Mouse (Mus musculus) ES-Bruce4 (cell line): ENCODE data around the gene Cnot3. TPM values are rescaled to one million over a fixed set of nuclear protein-coding genes. Genes with fewer than 3 reads are reported as not detected.
"Not testable (repeated sequence)": the region's sequence is repeated elsewhere in the genome, so short reads cannot be mapped to it uniquely, and the experiment has no call there.

ENCODE experiments used
- H3K27ac ChIP-seq: 2 replicates; pipeline ENCODE4 v1.5.1; 2012; ENCODE audit warnings: low read length, inconsistent platforms; ENCODE audit not compliant: insufficient read depth
- H3K27me3 ChIP-seq: 2 replicates; pipeline ENCODE4 v1.6.1; 2012; ENCODE audit warnings: mild to moderate bottlenecking, low read length, inconsistent platforms; ENCODE audit not compliant: control insufficient read depth, poor library complexity, insufficient read depth, severe bottlenecking
- H3K36me3 ChIP-seq: 2 replicates; pipeline ENCODE4 v1.6.1; 2012; ENCODE audit warnings: inconsistent platforms, mild to moderate bottlenecking, low read length, moderate library complexity; ENCODE audit not compliant: control insufficient read depth, poor library complexity, insufficient read depth, severe bottlenecking
- H3K4me1 ChIP-seq: one replicate; pipeline ENCODE4 v1.8.1; 2011; ENCODE audit warnings: low read length; ENCODE audit not compliant: control insufficient read depth, insufficient read depth
- H3K4me3 ChIP-seq: 2 replicates; pipeline ENCODE4 v1.5.1; 2011; ENCODE audit warnings: low read depth, mild to moderate bottlenecking, low read length
- H3K9ac ChIP-seq: 2 replicates; pipeline ENCODE4 v1.6.1; 2012; ENCODE audit warnings: low read depth, mild to moderate bottlenecking, inconsistent platforms; ENCODE audit not compliant: poor library complexity, severe bottlenecking
- H3K9me3 ChIP-seq: replicated peaks from 2 replicates; pipeline ENCODE4 v1.6.1; 2012; ENCODE audit warnings: mild to moderate bottlenecking, low read length, inconsistent platforms; ENCODE audit not compliant: control insufficient read depth, poor library complexity, insufficient read depth, severe bottlenecking
- CTCF ChIP-seq: IDR thresholded peaks from one replicate; pipeline ENCODE4 v1.8.1; 2011; ENCODE audit warnings: low read depth, low read length
- EP300 ChIP-seq: IDR thresholded peaks from 2 replicates; pipeline ENCODE4 v1.6.1; 2011; ENCODE audit warnings: low read depth, low read length; ENCODE audit not compliant: insufficient read depth
- POLR2A ChIP-seq: IDR thresholded peaks from one replicate; pipeline ENCODE4 v1.8.1; 2011; ENCODE audit warnings: low read length; ENCODE audit not compliant: insufficient read depth
- polyA plus RNA-seq: library from polyadenylated mRNA; stranded (reverse); fragments of >200 nt; gene quantifications from 2 replicates; pipeline ENCODE4 v1.2.4, GENCODE M21; 2011; ENCODE audit warnings: low read depth; ENCODE audit not compliant: missing spikeins, insufficient read depth, insufficient read length

Cnot3 gene
- polyA plus RNA-seq, 1 experiment, result 141 TPM

DNA sequence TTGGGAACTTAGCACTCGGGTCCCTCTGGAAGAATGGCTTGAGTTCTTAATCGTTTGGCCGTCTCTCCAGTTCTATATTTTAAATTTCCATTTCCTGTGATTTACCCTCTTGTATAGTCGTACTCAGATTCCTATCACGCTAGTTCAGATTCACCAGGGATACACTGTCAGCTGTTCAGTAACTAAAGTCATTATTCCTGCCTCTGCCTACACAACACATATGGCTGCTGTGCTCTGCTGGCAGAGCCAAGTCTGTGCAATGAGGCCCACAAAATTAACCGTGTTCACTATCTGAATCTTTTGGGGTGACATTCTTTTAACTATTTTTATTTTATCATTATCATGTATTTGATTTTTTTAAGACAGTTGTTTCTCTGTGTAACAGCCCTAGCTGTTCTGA is 53.4 kb downstream of the Cnot3 start:
- TF ChIP-seq EP300 (no peak), POLR2A (no peak), CTCF (no peak)
- Histone ChIP-seq H3K27me3 (no peaks in the 10 kb centered on the region), H3K9ac (no peak overlapping the region), H3K4me1 (no peaks in the 10 kb centered on the region), H3K27ac (no peak overlapping the region), H3K4me3 (no peak overlapping the region), H3K36me3 (peaks cover 22% of the 10 kb centered on the region), H3K9me3 (no peaks in the 10 kb centered on the region)

DNA sequence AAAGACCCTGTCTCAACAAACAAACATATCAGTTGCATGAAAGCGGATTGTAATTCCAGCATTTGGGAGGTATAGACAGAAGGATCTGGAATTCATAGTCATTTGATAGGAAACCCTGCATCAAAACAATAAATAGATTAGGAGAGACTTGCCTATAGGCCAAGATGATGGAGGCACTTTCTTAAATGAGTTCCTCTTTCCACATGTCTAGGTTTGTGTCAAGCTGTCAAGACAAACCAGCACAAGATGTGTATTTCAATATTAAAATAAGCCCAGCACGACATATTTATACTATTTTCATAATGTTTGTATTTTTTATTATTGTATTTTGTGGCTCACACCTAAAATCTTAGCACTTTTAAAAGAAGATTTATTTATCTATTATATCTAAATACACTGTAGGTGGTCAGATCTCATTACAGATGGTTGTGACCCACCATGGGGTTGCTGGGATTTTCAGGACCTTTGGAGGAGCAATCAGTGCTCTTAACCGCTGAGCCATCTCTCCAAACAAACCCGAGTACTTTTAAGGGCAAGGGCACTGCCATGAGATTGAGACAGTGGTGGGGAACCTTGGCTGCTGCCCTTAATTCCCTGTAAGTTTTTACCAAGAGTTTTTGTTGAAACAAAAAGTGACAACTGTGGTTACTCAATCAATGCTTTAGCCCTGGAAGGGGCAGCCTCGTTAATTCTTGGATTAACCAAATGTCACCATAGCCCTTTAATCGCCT is 58.2 kb downstream of the Cnot3 start:
- H3K27ac ChIP-seq, result peak overlapping the region; percentile 52; the same call in 1 of the 2 replicates
- peak overlapping the region; percentile 38 for H3K4me3 ChIP-seq
- H3K27me3 ChIP-seq, result no peaks in the 10 kb centered on the region
- peak overlapping the region; percentile 59 for H3K9ac ChIP-seq
- no peaks in the 10 kb centered on the region for H3K4me1 ChIP-seq
- no peak for TF ChIP-seq CTCF
- no peak for TF ChIP-seq POLR2A
- no peak for TF ChIP-seq EP300
- peaks cover 52% of the 10 kb centered on the region for H3K36me3 ChIP-seq
- no peaks in the 10 kb centered on the region for H3K9me3 ChIP-seq

DNA sequence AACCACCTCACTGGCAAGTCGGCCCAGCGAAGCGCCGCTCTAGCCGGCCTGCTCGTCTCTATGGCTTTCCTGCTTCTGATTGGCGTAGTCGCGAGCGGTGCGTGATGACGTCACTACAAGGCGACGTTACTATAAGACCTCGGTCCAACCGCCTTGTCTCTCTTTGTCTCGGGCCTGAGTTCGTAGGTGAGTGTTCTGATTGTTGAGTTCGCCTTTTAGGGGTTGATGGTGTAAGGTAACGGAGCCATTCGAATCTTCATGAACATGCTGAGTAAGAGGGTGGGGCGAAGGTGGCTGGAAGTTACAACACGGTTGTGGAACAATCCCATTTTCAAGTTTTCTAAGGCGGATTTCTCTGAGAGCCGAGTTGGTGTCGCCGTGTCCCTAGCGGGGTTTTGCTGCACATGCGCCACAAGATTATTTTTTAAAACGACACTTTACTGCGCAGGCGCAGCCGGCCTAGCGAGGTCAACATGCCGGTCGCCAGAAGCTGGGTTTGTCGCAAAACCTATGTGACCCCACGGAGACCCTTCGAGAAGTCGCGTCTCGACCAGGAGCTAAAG is 58.9 kb downstream of the Cnot3 start, which contains the start of gene Rps9:
TSS of gene Rps9 (plus strand) at position 115 of the 563 bp plus-strand sequence.
- peaks cover 52% of the 10 kb centered on the region for H3K36me3 ChIP-seq
- no peaks in the 10 kb centered on the region for H3K9me3 ChIP-seq
- H3K4me1 ChIP-seq, result no peaks in the 10 kb centered on the region
- H3K4me3 ChIP-seq, result peak within 1 kb of the TSS; percentile 84
- peak within 1 kb of the TSS; percentile 80 for H3K27ac ChIP-seq
- TF ChIP-seq EP300 (no peak), POLR2A (peak; percentile 100)
- no peaks in the 10 kb centered on the region for H3K27me3 ChIP-seq
- H3K9ac ChIP-seq, result peak within 1 kb of the TSS; percentile 92

DNA sequence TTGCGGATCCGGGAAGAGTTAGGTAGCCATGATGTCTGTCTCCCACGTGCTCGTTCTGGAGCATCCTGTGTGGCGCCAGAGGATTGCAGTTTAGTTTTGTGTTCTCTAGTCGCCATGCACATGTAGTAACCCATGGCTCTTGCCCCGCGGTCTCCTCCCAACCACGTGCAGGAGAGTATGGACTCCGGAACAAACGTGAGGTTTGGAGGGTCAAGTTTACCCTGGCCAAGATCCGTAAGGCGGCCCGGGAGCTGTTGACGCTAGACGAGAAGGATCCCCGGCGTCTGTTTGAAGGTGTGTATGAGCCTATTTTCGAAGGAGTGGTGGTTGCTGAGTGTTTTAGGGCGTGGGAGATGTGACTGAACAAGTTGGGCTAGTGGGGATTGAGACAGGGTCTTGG is 59.4 kb downstream of the Cnot3 start:
- H3K27me3 ChIP-seq, result no peaks in the 10 kb centered on the region
- H3K9ac ChIP-seq, result peak overlapping the region; percentile 92
- H3K36me3 ChIP-seq, result peaks cover 49% of the 10 kb centered on the region
- H3K4me1 ChIP-seq, result no peaks in the 10 kb centered on the region
- no peaks in the 10 kb centered on the region for H3K9me3 ChIP-seq
- peak overlapping the region; percentile 84 for H3K4me3 ChIP-seq
- TF ChIP-seq EP300 (no peak), POLR2A (no peak), CTCF (no peak)
- peak overlapping the region; percentile 80 for H3K27ac ChIP-seq

DNA sequence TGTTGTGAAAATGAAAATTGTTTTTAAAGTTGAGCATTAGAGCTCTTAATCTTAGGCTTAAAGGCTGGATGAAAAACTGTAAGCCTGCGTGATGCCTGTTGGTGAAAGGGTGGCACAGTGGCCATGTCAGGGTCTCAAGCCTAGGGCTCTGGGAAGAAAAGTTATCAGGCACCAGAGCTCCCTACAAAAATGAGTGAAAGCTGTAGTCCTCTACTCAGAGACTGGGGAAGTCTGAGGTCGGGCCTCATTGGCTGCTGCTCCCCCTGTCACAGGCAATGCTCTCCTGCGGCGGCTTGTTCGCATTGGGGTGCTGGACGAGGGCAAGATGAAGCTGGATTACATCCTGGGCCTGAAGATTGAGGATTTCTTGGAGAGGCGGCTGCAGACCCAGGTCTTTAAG is 60.4 kb downstream of the Cnot3 start:
- Histone ChIP-seq H3K9ac (peak overlapping the region; percentile 92), H3K36me3 (peaks cover 45% of the 10 kb centered on the region), H3K4me3 (peak overlapping the region; percentile 88), H3K27ac (peak overlapping the region; percentile 84)
- H3K9me3 ChIP-seq, H3K4me1 ChIP-seq, H3K27me3 ChIP-seq: not testable (repeated sequence)

DNA sequence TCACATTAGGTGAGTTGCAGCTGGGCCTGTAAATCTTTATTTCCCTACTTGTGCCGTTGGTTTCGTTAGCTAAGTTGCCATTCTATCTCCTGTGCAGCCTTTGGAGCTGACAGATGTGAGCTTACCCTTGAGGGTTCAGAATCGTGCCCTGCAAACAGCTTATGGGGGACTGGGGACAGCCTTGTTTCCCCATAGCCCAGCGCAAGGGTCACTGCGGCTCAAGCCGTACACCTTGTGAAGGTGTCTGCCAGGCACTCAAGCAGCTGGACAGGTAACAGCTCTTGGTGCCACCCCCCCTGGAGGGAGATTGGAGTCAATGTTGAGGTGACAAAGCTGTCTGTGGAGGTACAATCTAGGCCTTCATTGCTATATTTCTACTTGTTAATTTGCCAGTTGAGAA is 60.8 kb downstream of the Cnot3 start:
- H3K4me3 ChIP-seq, result peak overlapping the region; percentile 88
- H3K9ac ChIP-seq, result peak overlapping the region; percentile 92
- TF ChIP-seq POLR2A, result no peak
- no peak for TF ChIP-seq EP300
- no peak for TF ChIP-seq CTCF
- H3K4me1 ChIP-seq, result no peaks in the 10 kb centered on the region
- no peaks in the 10 kb centered on the region for H3K9me3 ChIP-seq
- H3K36me3 ChIP-seq, result peaks cover 44% of the 10 kb centered on the region
- no peaks in the 10 kb centered on the region for H3K27me3 ChIP-seq
- peak overlapping the region; percentile 84 for H3K27ac ChIP-seq
